In genomic region chr4:154352246-154352645, GRCm38 (mm10) we compare ENCODE assay signal across 31 mouse cellular contexts. TPM values are rescaled to one million over a fixed set of nuclear protein-coding genes. Genes with fewer than 3 reads are reported as not detected.
DNase-seq lines count a peak whose midpoint lies in the region; ATAC-seq and TF ChIP-seq lines count a peak whose summit lies in the region.
"Had no signal": no experiment of that assay in that cellular context is flagged by ENCODE, and none has a peak within 500 bp of the region (broad histone marks: within the 10 kb centered on the region; RNA-seq: fewer than 3 reads in every experiment).

No protein-coding gene starts in this region.

- H3K4me2 ChIP-seq in heart, embryonic 15.5 days, result no peak overlapping the region
- no peak overlapping the region for H3K4me2 ChIP-seq in heart, embryonic 12.5 days
- H3K4me2 ChIP-seq in lung, embryonic 15.5 days, result 0 out of 2 replicates have a peak overlapping the region, but pooled peaks have one; percentile 1
- H3K4me2 ChIP-seq: embryonic facial prominence, embryonic 13.5 days; forebrain, embryonic 12.5 days; forebrain, embryonic 15.5 days; hindbrain, embryonic 13.5 days had no signal

- H3K9me3 ChIP-seq in heart, embryonic 15.5 days (replicated peaks), result no peaks in the 10 kb centered on the region
- no peaks in the 10 kb centered on the region for H3K9me3 ChIP-seq in heart, embryonic 12.5 days (replicated peaks)
- no peaks in the 10 kb centered on the region for H3K9me3 ChIP-seq in lung, embryonic 15.5 days
- H3K9me3 ChIP-seq: embryonic facial prominence, embryonic 10.5 days; embryonic facial prominence, embryonic 13.5 days; forebrain, embryonic 12.5 days; forebrain, embryonic 15.5 days; hindbrain, embryonic 10.5 days; hindbrain, embryonic 13.5 days had no signal

- no peak overlapping the region for H3K9ac ChIP-seq in heart, embryonic 15.5 days
- H3K9ac ChIP-seq in heart, embryonic 12.5 days, result no peak overlapping the region
- H3K9ac ChIP-seq in lung, embryonic 15.5 days, result no peak overlapping the region
- H3K9ac ChIP-seq: embryonic facial prominence, embryonic 13.5 days; forebrain, embryonic 12.5 days; forebrain, embryonic 15.5 days; hindbrain, embryonic 13.5 days had no signal

- WGBS in heart, embryonic 15.5 days, result 28% methylated on average over 13 of the region's 13 CpGs
- 38% methylated on average over 13 of the region's 13 CpGs for WGBS in heart, embryonic 12.5 days
- WGBS in lung, embryonic 15.5 days, result 25% methylated on average over 13 of the region's 13 CpGs

- H3K27ac ChIP-seq in heart, embryonic 15.5 days, result peak overlapping the region; percentile 3; the same call in 1 of the 2 replicates
- no peak overlapping the region for H3K27ac ChIP-seq in heart, embryonic 12.5 days (ENCODE audit: poor library complexity, severe bottlenecking)
- H3K27ac ChIP-seq in lung, embryonic 15.5 days, result peak overlapping the region; percentile 48; the same call in 1 of the 2 replicates
- H3K27ac ChIP-seq: embryonic facial prominence, embryonic 10.5 days; embryonic facial prominence, embryonic 13.5 days; forebrain, embryonic 12.5 days; forebrain, embryonic 15.5 days; hindbrain, embryonic 10.5 days; hindbrain, embryonic 13.5 days had no signal

- H3K36me3 ChIP-seq in heart, embryonic 15.5 days, result no peaks in the 10 kb centered on the region
- H3K36me3 ChIP-seq in heart, embryonic 12.5 days, result peaks cover 8% of the 10 kb centered on the region; the same call in 1 of the 2 replicates
- no peaks in the 10 kb centered on the region for H3K36me3 ChIP-seq in lung, embryonic 15.5 days
- H3K36me3 ChIP-seq: forebrain, embryonic 15.5 days; G1E; hindbrain, embryonic 10.5 days; hindbrain, embryonic 13.5 days had no signal

- no peak overlapping the region for H3K4me3 ChIP-seq in heart, embryonic 15.5 days
- no peak overlapping the region for H3K4me3 ChIP-seq in heart, embryonic 12.5 days
- no peak overlapping the region for H3K4me3 ChIP-seq in lung, embryonic 15.5 days
- H3K4me3 ChIP-seq: embryonic facial prominence, embryonic 10.5 days; embryonic facial prominence, embryonic 13.5 days; erythroblast, embryonic 14.5 days; forebrain, embryonic 12.5 days; forebrain, embryonic 15.5 days; hindbrain, embryonic 10.5 days; hindbrain, embryonic 13.5 days had no signal

- H3K4me1 ChIP-seq in heart, embryonic 15.5 days (replicated peaks), result peaks cover 15% of the 10 kb centered on the region
- peaks cover 23% of the 10 kb centered on the region for H3K4me1 ChIP-seq in heart, embryonic 12.5 days (replicated peaks)
- H3K4me1 ChIP-seq in lung, embryonic 15.5 days, result peaks cover 34% of the 10 kb centered on the region
- H3K4me1 ChIP-seq: forebrain, embryonic 15.5 days had no signal

- H3K27me3 ChIP-seq in heart, embryonic 15.5 days, result 0 out of 2 replicates have a peak, but pooled peaks cover 8% of the 10 kb centered on the region
- H3K27me3 ChIP-seq in heart, embryonic 12.5 days (replicated peaks), result 0 out of 2 replicates have a peak, but pooled peaks cover 9% of the 10 kb centered on the region
- H3K27me3 ChIP-seq in lung, embryonic 15.5 days, result peaks cover 19% of the 10 kb centered on the region; the same call in 1 of the 2 replicates
- H3K27me3 ChIP-seq: CH12.LX; embryonic facial prominence, embryonic 13.5 days; forebrain, embryonic 12.5 days; forebrain, embryonic 15.5 days had no signal

- TF ChIP-seq CTCF in brain, embryonic 14.5 days (IDR thresholded peaks at IDR 0.05; ENCODE audit: borderline replicate concordance, extremely low read depth, insufficient read depth, insufficient read length), result no peak

- no peak for DNase-seq in lung, postnatal 14 days
- peak; percentile 55 for DNase-seq in brain, embryonic 14.5 days (ENCODE audit: low read depth)
- peak; percentile 28 for DNase-seq in lung, postnatal 25 days (ENCODE audit: low spot score)
- DNase-seq: adrenal gland, adult 2 months; adrenal gland, postnatal 14 days; B cell, adult 2 months; cerebellum, adult 11-12 months; cerebellum, adult 8-10 months; cerebellum, postnatal 10 days; cerebellum, postnatal 36 days; embryo, embryonic 11 days; gastrocnemius, postnatal 25 days; heart, adult 18-20 months; heart, postnatal 36 days had no signal

- no peak for TF ChIP-seq POLR2A in brain, embryonic 14.5 days (IDR thresholded peaks at IDR 0.05; ENCODE audit: borderline replicate concordance, extremely low read depth, insufficient read depth, insufficient read length, poor library complexity, severe bottlenecking)

- ATAC-seq in heart, embryonic 15.5 days (replicated peaks; ENCODE audit: insufficient number of reproducible peaks, insufficient read depth, low FRiP score, low read depth), result no peak
- ATAC-seq in heart, embryonic 12.5 days (ENCODE audit: insufficient number of reproducible peaks, low FRiP score), result no peak
- no peak; the same call in 1 of the 2 replicates for ATAC-seq in lung, embryonic 15.5 days (ENCODE audit: borderline replicate concordance, extremely low read depth, low FRiP score, low TSS enrichment)
- ATAC-seq in activated CD4-positive, CD25-positive, alpha-beta regulatory T cell, adult 4 months, result no peak
- ATAC-seq: forebrain, embryonic 15.5 days; hindbrain, embryonic 16.5 days; Patski had no signal

RNA-seq across cellular contexts. Expression of gene B230104I21Rik, which starts 16.3 kb away (rescaled TPM):
- not detected in 2 replicates for polyA plus RNA-seq in heart, embryonic 15.5 days (2015; fragmentation: Nextera tagmentation; extraction: Ambion mirVana)
- polyA plus RNA-seq in heart, embryonic 12.5 days (2016; fragmentation: Nextera tagmentation; extraction: Ambion mirVana), result not detected in 2 replicates
- not detected in 2 replicates for polyA plus RNA-seq in lung, embryonic 15.5 days (2015; fragmentation: Nextera tagmentation; extraction: Ambion mirVana)
- not detected in 2 replicates for polyA plus RNA-seq in brain, embryonic 14.5 days (2012; rRNA removed)
- polyA plus RNA-seq in activated CD4-positive, CD25-positive, alpha-beta regulatory T cell, adult 4 months (2017; shearing (Covaris generic)), result not detected
- polyA plus RNA-seq: adrenal gland, adult 2 months; embryonic facial prominence, embryonic 10.5 days; embryonic facial prominence, embryonic 13.5 days; erythroblast, embryonic 14.5 days; G1E; gonadal fat pad, adult 2 months; heart, embryonic 14.5 days; hindbrain, embryonic 10.5 days; hindbrain, embryonic 13.5 days; hindbrain, embryonic 16.5 days; Patski had no signal

RNA-seq across cellular contexts. Expression of gene Arhgef16, which starts 50.8 kb away (rescaled TPM):
- polyA plus RNA-seq in heart, embryonic 15.5 days (2015; fragmentation: Nextera tagmentation; extraction: Ambion mirVana), result 1.8 and 5.7 TPM in 2 replicates
- 1.8 and 1.9 TPM in 2 replicates for polyA plus RNA-seq in heart, embryonic 12.5 days (2016; fragmentation: Nextera tagmentation; extraction: Ambion mirVana)
- 20.8 and 23.0 TPM in 2 replicates for polyA plus RNA-seq in lung, embryonic 15.5 days (2015; fragmentation: Nextera tagmentation; extraction: Ambion mirVana)
- polyA plus RNA-seq in brain, embryonic 14.5 days (2012; rRNA removed), result 0.67 and 1.2 TPM in 2 replicates
- 1 to 10 TPM; 4.8 to 5.0 TPM for polyA plus RNA-seq in activated CD4-positive, CD25-positive, alpha-beta regulatory T cell, adult 4 months (2017; shearing (Covaris generic))
- polyA plus RNA-seq: G1E had no signal
